Mouse (Mus musculus): ENCODE data around the gene 4930595D18Rik.

The 4930595D18Rik gene

GRCm38 (mm10) chr12:111165831-111166591 lies 18.3 kb downstream of the 4930595D18Rik start, which contains the start of gene Traf3:
Traf3 (plus strand) TSS chr12:111166370.
- intact Hi-C loops (cut with DNase I): no loop called here

- intact Hi-C loops (cut with DNase I): no loop called here
Observed at GRCm38 (mm10) chr12:111165146-111165812, 19.0 kb downstream of the 4930595D18Rik start.

GRCm38 (mm10) chr12:111164310-111164751 lies 20.0 kb downstream of the 4930595D18Rik start:
- intact Hi-C loops (cut with DNase I): no loop called here

GRCm38 (mm10) chr12:111162312-111163061 lies 21.8 kb downstream of the 4930595D18Rik start:
- intact Hi-C loops (cut with DNase I): no loop called here

- intact Hi-C loops (cut with DNase I): no loop called here
Observed at GRCm38 (mm10) chr12:111161943-111162311, 22.4 kb downstream of the 4930595D18Rik start.

GRCm38 (mm10) chr12:111160871-111161270 lies 23.4 kb downstream of the 4930595D18Rik start:
- intact Hi-C loops (cut with DNase I): no loop called here

- intact Hi-C loops (cut with DNase I): no loop called here
Observed at GRCm38 (mm10) chr12:111159659-111160428, 24.4 kb downstream of the 4930595D18Rik start.

- intact Hi-C loops (cut with DNase I): no loop called here
Observed at GRCm38 (mm10) chr12:111155756-111156155, 28.5 kb downstream of the 4930595D18Rik start.

- intact Hi-C loops (cut with DNase I): no loop called here
Observed at GRCm38 (mm10) chr12:111154641-111155040, 29.6 kb downstream of the 4930595D18Rik start.

GRCm38 (mm10) chr12:111153946-111154345 lies 30.3 kb downstream of the 4930595D18Rik start:
- intact Hi-C loops (cut with DNase I): no loop called here

- intact Hi-C loops (cut with DNase I): no loop called here
Observed at GRCm38 (mm10) chr12:111152981-111153710, 31.1 kb downstream of the 4930595D18Rik start.

- intact Hi-C loops (cut with DNase I): no loop called here
Observed at GRCm38 (mm10) chr12:111152579-111152978, 31.7 kb downstream of the 4930595D18Rik start.

GRCm38 (mm10) chr12:111151422-111152156 lies 32.7 kb downstream of the 4930595D18Rik start:
- intact Hi-C loops (cut with DNase I): no loop called here

GRCm38 (mm10) chr12:111150236-111150596 lies 34.1 kb downstream of the 4930595D18Rik start:
- intact Hi-C loops (cut with DNase I): no loop called here

GRCm38 (mm10) chr12:111149495-111150235 lies 34.6 kb downstream of the 4930595D18Rik start:
- intact Hi-C loops (cut with DNase I): no loop called here

GRCm38 (mm10) chr12:111145269-111145668 lies 39.0 kb downstream of the 4930595D18Rik start:
- intact Hi-C loops (cut with DNase I): no loop called here

GRCm38 (mm10) chr12:111144598-111144997 lies 39.7 kb downstream of the 4930595D18Rik start:
- intact Hi-C loops (cut with DNase I): no loop called here

- intact Hi-C loops (cut with DNase I): no loop called here
Observed at GRCm38 (mm10) chr12:111143509-111144063, 40.7 kb downstream of the 4930595D18Rik start.
